Mouse (Mus musculus) right cerebral cortex, postnatal 25 days (tissue): ENCODE data around the gene Iffo1.

Source experiments
- DNase-seq: peaks from one replicate; pipeline ENCODE4 v3.0.0; 2022

Iffo1 gene

DNA sequence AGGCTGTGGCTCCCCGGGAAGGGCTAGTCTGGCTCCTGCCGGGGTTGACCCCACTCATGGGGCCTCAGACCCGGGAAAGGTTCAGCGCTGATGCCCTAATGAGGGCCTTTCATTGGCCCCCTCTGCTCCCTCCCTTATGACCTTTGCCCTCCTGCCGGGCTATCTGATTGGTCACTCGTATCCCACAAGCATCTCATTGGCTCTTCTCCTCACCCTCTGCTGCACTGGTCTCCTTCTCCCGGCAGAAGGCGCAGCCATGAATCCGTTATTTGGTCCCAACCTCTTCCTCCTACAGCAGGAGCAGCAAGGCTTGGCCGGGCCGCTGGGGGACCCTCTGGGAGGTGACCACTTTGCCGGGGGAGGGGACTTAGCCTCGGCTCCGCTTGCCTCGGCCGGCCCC is at the start of gene Iffo1:
Gene Iffo1, plus strand, starts transcription at position 241 of the 400 bp plus-strand sequence.
- peak; percentile 90 for DNase-seq

- DNase-seq: peak; percentile 88
These were observed 49.4 kb upstream of the Iffo1 start, which contains the start of gene Chd4 for GRCm38 (mm10) chr6:125095391-125096278. Gene Chd4, plus strand, starts transcription at chr6:125095981.

GRCm38 (mm10) chr6:125096279-125096596 is 48.8 kb upstream of the Iffo1 start:
- DNase-seq: no peak

GRCm38 (mm10) chr6:125096597-125097345 is 48.3 kb upstream of the Iffo1 start:
- DNase-seq: peak; percentile 47

DNA sequence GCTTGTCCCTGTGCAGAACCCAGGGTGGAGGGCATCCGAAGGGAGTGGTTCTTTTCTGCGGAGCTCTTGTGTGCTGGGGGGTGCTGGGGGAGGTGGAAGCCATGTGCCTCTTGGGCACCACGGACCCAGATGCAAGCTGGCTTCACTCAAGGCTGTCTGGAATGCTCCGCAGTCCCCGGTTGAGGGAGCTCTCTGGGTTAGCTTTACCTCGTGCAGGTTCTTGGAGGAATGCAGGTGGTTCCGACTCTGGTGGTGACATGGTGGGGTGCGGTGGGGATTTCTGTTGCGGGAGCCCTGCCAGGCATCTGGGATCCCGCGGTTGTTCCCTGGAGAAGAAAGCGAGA is 47.7 kb upstream of the Iffo1 start:
- DNase-seq: peak; percentile 55

DNA sequence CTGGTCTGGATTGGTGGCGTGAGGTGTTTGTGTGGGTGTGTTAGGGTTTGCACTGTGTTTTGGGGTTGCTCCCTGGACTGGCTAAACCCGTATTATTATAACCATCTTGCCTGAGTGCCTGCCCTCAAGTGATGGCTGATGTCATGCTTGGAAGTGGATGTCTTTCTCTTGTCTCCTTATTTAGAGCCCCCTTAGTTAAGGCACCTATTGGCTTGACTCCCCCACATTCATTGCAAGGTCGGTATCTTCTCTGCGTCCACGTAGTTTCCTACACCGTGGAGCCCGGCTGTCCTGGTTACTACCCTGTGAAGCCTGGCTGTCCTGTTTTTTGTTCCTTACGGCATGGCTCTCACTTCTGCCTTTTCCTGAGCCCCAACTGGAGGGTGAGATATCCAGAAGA is 47.1 kb upstream of the Iffo1 start:
- DNase-seq: no peak

GRCm38 (mm10) chr6:125098513-125098912 is 46.5 kb upstream of the Iffo1 start:
- no peak for DNase-seq

GRCm38 (mm10) chr6:125099421-125099971 is 45.5 kb upstream of the Iffo1 start:
- DNase-seq: no peak

GRCm38 (mm10) chr6:125101444-125101843 is 43.6 kb upstream of the Iffo1 start:
- no peak for DNase-seq

DNA sequence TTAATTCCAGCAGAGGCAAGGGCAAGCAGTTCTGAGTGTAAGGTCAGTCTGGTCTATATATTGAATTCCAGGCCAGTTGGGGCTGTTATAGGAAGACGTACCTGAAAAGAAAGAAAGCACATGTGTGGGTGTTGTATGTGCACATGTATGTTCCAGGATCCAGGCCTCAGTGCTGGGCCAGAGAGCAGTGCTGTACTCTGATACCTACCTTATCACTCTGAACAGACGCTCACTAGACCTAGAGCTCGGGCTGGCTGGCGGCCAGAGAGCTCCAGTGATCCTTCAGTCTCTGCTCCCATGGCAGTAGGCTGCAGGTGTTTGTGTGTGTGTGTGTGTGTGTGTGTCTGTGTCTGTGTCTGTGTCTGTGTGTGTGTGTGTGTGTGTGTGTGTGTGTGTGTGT is 40.8 kb upstream of the Iffo1 start:
- DNase-seq: no peak

DNA sequence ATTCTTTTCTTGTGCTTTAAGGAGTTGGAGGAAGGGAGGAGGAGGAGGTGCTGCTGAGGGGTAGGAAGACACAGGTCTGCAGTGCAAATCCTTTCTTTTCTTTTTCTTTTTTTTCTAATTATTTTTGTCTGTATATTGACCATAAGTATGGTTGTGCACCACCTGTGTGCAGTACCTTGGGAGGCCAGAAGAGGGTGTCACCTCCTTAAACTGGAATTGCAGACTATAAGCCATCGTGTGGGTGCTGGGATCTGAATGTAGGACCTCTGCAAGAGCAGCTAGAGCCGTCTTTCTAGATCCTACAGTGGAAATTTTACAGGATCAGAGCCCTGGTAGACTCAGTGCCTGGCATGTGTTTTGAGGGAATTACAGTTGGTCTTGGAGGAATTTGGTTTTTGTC is 37.3 kb upstream of the Iffo1 start:
- no peak for DNase-seq

GRCm38 (mm10) chr6:125109371-125109770 is 35.7 kb upstream of the Iffo1 start:
- DNase-seq: no peak

- no peak for DNase-seq
These were observed 34.1 kb upstream of the Iffo1 start for GRCm38 (mm10) chr6:125110927-125111326.

DNA sequence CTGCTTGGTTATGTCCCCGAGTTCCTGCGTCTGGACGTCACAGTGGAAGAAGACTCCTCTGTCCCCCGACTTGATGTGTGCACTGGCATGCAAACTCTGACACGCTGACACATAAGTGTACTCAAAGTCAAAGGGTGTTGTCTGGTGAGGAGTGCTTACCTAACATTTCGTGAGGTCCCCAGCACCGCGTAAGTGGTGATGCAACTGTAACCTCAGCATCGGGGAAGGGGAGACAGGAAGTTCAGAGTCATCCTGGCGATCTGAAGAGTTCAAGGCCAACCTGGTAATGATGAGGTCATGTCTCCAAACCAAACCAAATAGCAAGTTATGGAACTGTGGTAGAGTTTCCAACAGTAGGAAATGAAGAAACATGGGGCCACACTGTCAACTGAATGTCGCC is 32.5 kb upstream of the Iffo1 start:
- no peak for DNase-seq

DNA sequence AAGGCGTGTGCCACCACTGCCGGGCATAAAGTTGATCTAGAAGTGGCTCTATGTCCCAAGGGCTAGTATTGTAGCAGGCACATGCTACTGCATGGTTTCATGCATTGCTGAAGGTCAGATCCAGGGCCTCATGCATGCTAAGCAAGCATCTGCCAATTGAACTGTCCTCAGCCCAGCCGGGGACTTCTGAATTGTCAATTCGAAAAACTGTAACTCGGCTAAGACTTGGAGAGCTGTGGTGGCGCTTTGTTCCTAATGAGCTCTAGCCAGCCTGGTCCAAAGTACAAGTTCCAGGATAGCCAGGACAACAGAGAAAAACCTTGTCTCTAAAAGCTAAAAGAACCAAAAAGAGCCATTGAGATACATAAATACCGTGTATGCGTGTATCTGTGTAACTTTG is 25.7 kb upstream of the Iffo1 start:
- DNase-seq: no peak

DNA sequence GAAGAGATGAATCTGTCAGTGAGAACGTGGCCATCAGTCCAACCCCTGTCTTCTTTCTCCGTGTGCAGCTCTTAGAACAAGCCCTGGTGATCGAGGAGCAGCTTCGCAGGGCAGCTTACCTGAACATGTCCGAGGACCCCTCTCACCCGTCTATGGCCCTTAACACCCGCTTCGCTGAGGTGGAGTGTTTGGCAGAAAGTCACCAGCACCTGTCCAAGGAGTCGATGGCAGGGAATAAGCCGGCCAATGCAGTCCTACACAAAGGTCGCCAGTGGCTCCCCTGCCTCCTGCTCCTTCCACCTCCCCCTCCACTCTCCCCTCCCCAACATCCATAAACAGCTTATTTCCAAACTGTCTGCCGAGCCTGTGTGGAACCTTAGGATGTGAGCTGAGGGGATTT is 16.3 kb upstream of the Iffo1 start:
- DNase-seq: no peak

- no peak for DNase-seq
These were observed 15.2 kb upstream of the Iffo1 start for GRCm38 (mm10) chr6:125129710-125130402.

GRCm38 (mm10) chr6:125131302-125132156 is 13.5 kb upstream of the Iffo1 start, which contains the start of gene Nop2:
Gene Nop2, plus strand, starts transcription at chr6:125131909.
- peak; percentile 82 for DNase-seq

GRCm38 (mm10) chr6:125132470-125132869 is 12.6 kb upstream of the Iffo1 start:
- DNase-seq: no peak

DNA sequence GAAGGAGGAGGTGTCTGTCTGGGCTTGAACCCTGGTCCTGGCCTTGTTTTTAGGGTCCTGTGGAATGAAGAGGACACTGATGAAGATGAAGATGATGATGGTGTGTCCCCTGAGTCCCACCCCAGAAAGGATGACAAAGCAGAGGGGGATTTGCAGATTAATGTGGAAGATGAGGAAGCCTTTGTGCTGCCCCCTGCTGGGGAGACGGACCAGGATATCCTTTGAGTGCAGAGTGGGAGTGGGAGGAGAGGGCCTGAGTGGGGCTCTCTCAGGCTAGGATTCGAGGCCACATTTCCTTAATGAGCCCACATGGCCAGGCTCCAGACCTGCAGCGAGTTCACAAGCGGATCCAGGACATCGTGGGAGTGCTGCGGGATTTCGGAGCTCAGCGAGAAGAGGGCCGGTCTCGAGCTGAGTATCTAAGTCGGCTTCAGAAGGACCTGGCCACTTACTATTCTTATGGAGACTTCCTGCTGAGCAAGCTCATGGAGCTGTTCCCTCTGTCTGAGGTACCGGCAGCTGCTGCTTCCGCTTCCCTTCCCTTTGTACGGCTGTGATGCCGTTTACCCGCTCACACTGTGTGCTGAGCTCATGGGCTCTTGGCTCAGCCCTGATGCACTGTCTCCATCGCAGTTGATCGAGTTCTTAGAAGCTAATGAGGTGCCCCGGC is 7.9 kb upstream of the Iffo1 start:
- no peak for DNase-seq

DNA sequence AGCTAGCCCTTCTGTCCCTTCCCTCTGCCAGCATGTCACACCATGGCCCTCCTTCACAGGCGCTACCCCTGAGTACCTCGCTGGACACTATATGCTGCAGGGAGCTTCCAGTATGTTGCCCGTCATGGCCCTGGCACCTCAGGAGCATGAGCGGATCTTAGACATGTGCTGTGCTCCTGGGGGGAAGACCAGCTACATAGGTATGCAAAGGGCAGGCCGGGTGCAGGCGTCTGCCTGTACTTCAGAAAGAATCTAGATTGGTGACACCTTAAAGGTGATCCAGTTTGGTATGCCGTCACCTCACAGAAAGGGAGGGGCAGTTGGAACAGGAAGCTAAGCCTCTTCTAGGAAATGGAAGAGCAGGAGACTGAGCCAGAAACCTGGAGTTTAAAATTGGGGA is 5.3 kb upstream of the Iffo1 start:
- DNase-seq: no peak

GRCm38 (mm10) chr6:125142436-125142835 is 2.6 kb upstream of the Iffo1 start:
- no peak for DNase-seq
